Mouse (Mus musculus) frontal cortex, postnatal 14 days (tissue): Measurements from ENCODE around the gene Plekhj1.
"Not testable (repeated sequence)": the region's sequence is repeated elsewhere in the genome, so short reads cannot be mapped to it uniquely, and the experiment has no call there.

Experiments
- DNase-seq, 2 experiments: peaks; one replicate each; pipeline ENCODE4 v3.0.0; 2022; ENCODE audit warnings: low spot score in 2 of 2

Gene Plekhj1

GRCm38 (mm10) chr10:80798150-80799006 lies at the start of gene Plekhj1, which contains the start of gene Sf3a2:
TSS of gene Plekhj1 (minus strand) at chr10:80798626.
TSS of gene Sf3a2 (plus strand) at chr10:80798198.
- DNase-seq: peak; percentile 92

GRCm38 (mm10) chr10:80845732-80846131 lies 47.3 kb upstream of the Plekhj1 start:
- no peak for DNase-seq

GRCm38 (mm10) chr10:80845055-80845693 lies 46.7 kb upstream of the Plekhj1 start:
- no peak for DNase-seq

GRCm38 (mm10) chr10:80843931-80844547 lies 45.6 kb upstream of the Plekhj1 start, which contains the start of gene Lingo3:
TSS of gene Lingo3 (minus strand) at chr10:80844039.
- peak in 1 of 2 experiments; percentile 44 for DNase-seq

- DNase-seq: no peak
Observed at GRCm38 (mm10) chr10:80843087-80843930, 44.9 kb upstream of the Plekhj1 start.

- no peak for DNase-seq
Observed at GRCm38 (mm10) chr10:80842334-80842733, 43.9 kb upstream of the Plekhj1 start.

GRCm38 (mm10) chr10:80841685-80842084 lies 43.3 kb upstream of the Plekhj1 start:
- no peak for DNase-seq

GRCm38 (mm10) chr10:80839848-80840247 lies 41.4 kb upstream of the Plekhj1 start:
- DNase-seq: no peak

GRCm38 (mm10) chr10:80838346-80838912 lies 40.0 kb upstream of the Plekhj1 start:
- no peak for DNase-seq

GRCm38 (mm10) chr10:80837827-80838226 lies 39.4 kb upstream of the Plekhj1 start:
- DNase-seq: no peak

- DNase-seq: no peak
Observed at GRCm38 (mm10) chr10:80836949-80837379, 38.5 kb upstream of the Plekhj1 start.

- no peak for DNase-seq
Observed at GRCm38 (mm10) chr10:80835617-80836016, 37.2 kb upstream of the Plekhj1 start.

- no peak for DNase-seq
Observed at GRCm38 (mm10) chr10:80832818-80833217, 34.4 kb upstream of the Plekhj1 start.

GRCm38 (mm10) chr10:80831136-80831535 lies 32.7 kb upstream of the Plekhj1 start:
- DNase-seq: no peak

GRCm38 (mm10) chr10:80829359-80830278 lies 31.2 kb upstream of the Plekhj1 start:
- DNase-seq: no peak

GRCm38 (mm10) chr10:80828587-80828986 lies 30.2 kb upstream of the Plekhj1 start:
- DNase-seq: not testable (repeated sequence)

- no peak for DNase-seq
Observed at GRCm38 (mm10) chr10:80827870-80828420, 29.5 kb upstream of the Plekhj1 start.

- DNase-seq: no peak
Observed at GRCm38 (mm10) chr10:80827063-80827869, 28.8 kb upstream of the Plekhj1 start.
